Mouse (Mus musculus): ENCODE measurements around the gene Ces2a.

DNA sequence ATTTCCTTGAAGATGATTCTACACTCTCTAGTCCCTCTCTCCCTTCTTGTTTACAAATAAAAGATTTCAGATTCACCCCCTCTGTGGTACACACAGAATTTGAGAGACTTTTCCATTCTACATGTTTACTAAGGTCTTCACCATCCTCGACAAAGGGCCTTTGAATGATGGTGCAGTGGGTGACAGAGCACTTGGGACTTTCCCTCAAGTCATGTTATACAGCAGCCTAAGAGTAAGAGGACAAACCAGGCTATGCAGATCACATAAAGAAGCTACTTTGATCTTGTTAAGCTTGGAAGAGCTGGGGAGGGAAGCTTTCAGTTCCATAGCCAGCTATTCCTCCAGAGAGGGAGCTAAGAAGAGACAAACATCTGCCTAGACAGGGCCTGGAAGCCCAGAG lies 19.0 kb downstream of the Ces2a start:
- TF ChIP-seq EP300 (IDR thresholded peaks at IDR 0.05; ENCODE audit: low read depth) (no peak), CTCF (IDR thresholded peaks at IDR 0.05; ENCODE audit: low read depth) (no peak)
